Mouse (Mus musculus): ENCODE measurements around the gene Lsamp. TPM values are rescaled to one million over a fixed set of nuclear protein-coding genes. Genes with fewer than 3 reads are reported as not detected.
A peak's percentile ranks its signal among the peaks of the same experiment; 100 is the strongest.
"Not testable (repeated sequence)": the region's sequence is repeated elsewhere in the genome, so short reads cannot be mapped to it uniquely, and the experiment has no call there.

Lsamp gene
- polyA plus RNA-seq, 1 experiment from 2014 or later = 29.4 TPM

- WGBS = 90% methylated on average over 4 of the region's 4 CpGs
- H3K9ac ChIP-seq = no peak overlapping the region
- no peak overlapping the region for H3K4me3 ChIP-seq
- H3K4me1 ChIP-seq = no peaks in the 10 kb centered on the region
- no peak for ATAC-seq (ENCODE audit: low FRiP score, low read depth)
- no peaks in the 10 kb centered on the region for H3K27me3 ChIP-seq (replicated peaks)
- H3K4me2 ChIP-seq (replicated peaks) = no peak overlapping the region
- H3K9me3 ChIP-seq = no peaks in the 10 kb centered on the region
- H3K36me3 ChIP-seq = no peaks in the 10 kb centered on the region
- no peak overlapping the region for H3K27ac ChIP-seq
These were observed 565.5 kb downstream of the Lsamp start for GRCm38 (mm10) chr16:40549663-40550062.

DNA sequence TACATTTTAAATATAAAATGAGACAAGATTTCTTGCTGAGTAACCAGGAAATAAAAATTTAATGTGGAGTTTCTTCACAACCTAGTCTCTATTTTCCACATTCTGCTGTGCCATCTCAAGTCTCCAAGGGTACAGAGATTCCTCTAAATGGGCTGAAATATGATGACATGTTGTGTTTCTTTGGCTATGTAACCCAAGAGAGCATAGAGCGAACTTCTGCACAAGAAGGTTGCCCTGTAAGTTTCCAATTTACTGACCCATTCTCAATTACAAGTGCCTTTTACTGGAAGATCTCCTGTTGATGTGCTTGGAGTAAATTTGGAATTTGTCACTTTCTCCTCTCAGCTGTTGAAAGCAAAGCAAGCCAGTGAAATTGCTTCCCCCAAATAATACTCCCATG lies 571.4 kb downstream of the Lsamp start:
- no peak overlapping the region for H3K4me3 ChIP-seq
- peaks cover 4% of the 10 kb centered on the region; the same call in 1 of the 2 replicates for H3K4me1 ChIP-seq
- H3K4me2 ChIP-seq (replicated peaks) = no peak overlapping the region
- H3K36me3 ChIP-seq = no peaks in the 10 kb centered on the region
- no peak for ATAC-seq (ENCODE audit: low FRiP score, low read depth)
- no peak overlapping the region for H3K27ac ChIP-seq
- WGBS = 93% methylated on average over 1 of the region's 1 CpGs
- H3K9me3 ChIP-seq = no peaks in the 10 kb centered on the region
- H3K27me3 ChIP-seq (replicated peaks) = no peaks in the 10 kb centered on the region
- no peak overlapping the region for H3K9ac ChIP-seq

GRCm38 (mm10) chr16:40557680-40558249 lies 573.6 kb downstream of the Lsamp start:
- Histone ChIP-seq H3K4me3 (no peak overlapping the region), H3K27me3 (replicated peaks) (no peaks in the 10 kb centered on the region), H3K4me1 (peaks cover 4% of the 10 kb centered on the region; the same call in 1 of the 2 replicates), H3K36me3 (no peaks in the 10 kb centered on the region), H3K9ac (no peak overlapping the region), H3K27ac (no peak overlapping the region), H3K9me3 (no peaks in the 10 kb centered on the region), H3K4me2 (replicated peaks) (no peak overlapping the region)
- ATAC-seq (ENCODE audit: low FRiP score, low read depth) = peak; percentile 44; the same call in 1 of the 2 replicates
- 72% methylated on average over 5 of the region's 5 CpGs for WGBS

- WGBS = 79% methylated on average over 9 of the region's 9 CpGs
- H3K9ac ChIP-seq = no peak overlapping the region
- H3K9me3 ChIP-seq = no peaks in the 10 kb centered on the region
- no peaks in the 10 kb centered on the region for H3K36me3 ChIP-seq
- H3K4me1 ChIP-seq = no peaks in the 10 kb centered on the region
- no peak overlapping the region for H3K4me2 ChIP-seq (replicated peaks)
- H3K27ac ChIP-seq = no peak overlapping the region
- H3K4me3 ChIP-seq = no peak overlapping the region
- no peak for ATAC-seq (ENCODE audit: low FRiP score, low read depth)
- no peaks in the 10 kb centered on the region for H3K27me3 ChIP-seq (replicated peaks)
These were observed 583.3 kb downstream of the Lsamp start for GRCm38 (mm10) chr16:40567431-40567941.

GRCm38 (mm10) chr16:40572085-40572745 lies 588.1 kb downstream of the Lsamp start:
- Histone ChIP-seq H3K36me3 (no peaks in the 10 kb centered on the region), H3K27me3 (replicated peaks) (no peaks in the 10 kb centered on the region), H3K9ac (no peak overlapping the region), H3K27ac (no peak overlapping the region), H3K4me2 (replicated peaks) (no peak overlapping the region), H3K4me1 (no peaks in the 10 kb centered on the region), H3K4me3 (no peak overlapping the region), H3K9me3 (no peaks in the 10 kb centered on the region)
- 87% methylated on average over 12 of the region's 12 CpGs for WGBS
- no peak for ATAC-seq (ENCODE audit: low FRiP score, low read depth)

DNA sequence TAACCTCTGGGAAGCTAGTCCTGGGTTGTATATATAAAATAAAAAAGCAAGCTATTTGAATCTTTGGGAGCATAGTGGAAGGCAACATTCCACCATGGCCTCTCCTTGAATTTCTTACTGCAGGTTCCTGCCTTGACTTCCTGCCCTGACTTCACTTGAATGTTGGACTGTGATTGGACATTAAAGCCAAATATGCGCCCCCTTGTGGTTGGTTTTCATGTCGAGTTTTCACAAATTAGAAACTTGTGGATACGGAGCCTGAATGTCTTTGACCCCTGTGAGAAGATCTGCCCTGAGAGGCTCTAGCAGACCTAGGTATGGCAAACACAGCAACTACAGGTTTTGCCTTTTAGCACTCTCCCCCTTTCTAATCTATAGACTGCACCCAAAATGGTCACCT lies 597.9 kb downstream of the Lsamp start:
- no peak overlapping the region for H3K27ac ChIP-seq
- no peak overlapping the region for H3K4me2 ChIP-seq (replicated peaks)
- no peak for ATAC-seq (ENCODE audit: low FRiP score, low read depth)
- no peaks in the 10 kb centered on the region for H3K27me3 ChIP-seq (replicated peaks)
- H3K4me1 ChIP-seq = no peaks in the 10 kb centered on the region
- no peaks in the 10 kb centered on the region for H3K9me3 ChIP-seq
- H3K36me3 ChIP-seq = no peaks in the 10 kb centered on the region
- 73% methylated on average over 3 of the region's 3 CpGs for WGBS
- H3K9ac ChIP-seq = no peak overlapping the region
- no peak overlapping the region for H3K4me3 ChIP-seq

DNA sequence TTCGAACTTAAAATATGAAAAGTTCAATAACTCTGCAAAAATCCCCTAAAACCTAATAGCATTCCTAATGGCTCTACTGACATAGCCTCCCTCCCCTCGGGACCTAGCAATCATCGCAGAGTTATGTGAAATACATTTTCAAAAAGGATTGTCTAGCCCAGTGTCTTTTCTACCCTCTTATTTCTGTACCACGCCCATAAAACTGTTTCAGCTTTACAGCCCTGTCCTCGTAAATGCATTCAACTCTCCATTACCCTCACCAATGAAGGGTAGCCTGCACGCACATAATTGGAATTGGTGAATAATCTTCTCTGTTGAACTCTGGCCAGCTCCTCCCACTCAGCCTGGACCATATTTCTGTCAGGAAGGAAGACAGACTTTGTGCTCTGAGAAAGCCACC lies 609.0 kb downstream of the Lsamp start:
- Histone ChIP-seq H3K4me1 (no peaks in the 10 kb centered on the region), H3K4me2 (replicated peaks) (no peak overlapping the region), H3K27ac (no peak overlapping the region), H3K27me3 (replicated peaks) (no peaks in the 10 kb centered on the region), H3K9ac (no peak overlapping the region), H3K9me3 (no peaks in the 10 kb centered on the region), H3K4me3 (no peak overlapping the region), H3K36me3 (no peaks in the 10 kb centered on the region)
- peak; percentile 58; the same call in 1 of the 2 replicates for ATAC-seq (ENCODE audit: low FRiP score, low read depth)
- 41% methylated on average over 6 of the region's 6 CpGs for WGBS

DNA sequence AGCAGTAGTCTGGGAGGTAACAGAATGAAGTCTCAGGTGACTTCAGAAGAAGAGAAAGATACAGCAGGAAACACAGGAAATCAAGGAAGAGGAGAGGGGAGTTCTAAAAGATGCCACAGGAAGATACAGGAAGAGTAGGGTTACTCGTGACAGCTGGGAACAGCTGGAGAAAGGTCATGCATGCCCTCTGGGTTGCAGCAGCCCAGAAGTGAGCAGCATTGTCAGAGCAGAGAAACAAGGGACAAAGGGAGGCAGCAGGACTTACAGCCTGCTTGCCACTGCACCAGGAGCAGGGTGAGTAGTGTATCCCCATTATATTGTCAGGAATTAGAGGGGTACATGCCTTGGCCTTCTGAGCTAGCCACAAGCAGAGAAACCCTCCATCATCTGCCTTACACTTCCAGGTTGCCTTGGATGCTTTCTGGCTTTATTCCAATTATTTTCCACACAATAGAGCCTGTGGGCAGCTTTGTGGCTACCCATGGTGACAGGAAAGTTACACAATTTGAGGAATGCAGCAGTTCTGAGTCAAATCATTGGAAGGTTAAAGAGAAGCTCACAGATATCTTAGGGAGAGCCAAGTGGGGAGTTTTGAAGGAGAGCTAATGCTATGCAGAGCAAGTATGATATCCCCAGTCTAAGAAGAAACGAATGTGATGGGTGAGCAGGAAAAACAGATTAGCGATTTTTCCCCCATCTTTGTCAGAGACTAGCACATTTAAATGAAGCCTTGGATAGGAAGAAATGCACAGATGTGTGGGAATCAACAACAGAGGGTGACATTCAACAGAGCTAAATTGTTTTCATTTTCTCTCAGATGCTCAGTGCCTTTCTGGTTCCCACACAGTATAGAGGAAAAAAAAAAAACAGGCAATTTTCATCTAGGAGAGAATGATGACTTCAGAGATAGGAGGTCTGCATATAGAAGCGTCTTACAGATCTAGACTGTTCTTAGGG lies 617.5 kb downstream of the Lsamp start:
- Histone ChIP-seq H3K36me3 (no peaks in the 10 kb centered on the region), H3K27ac (no peak overlapping the region), H3K4me2 (replicated peaks) (no peak overlapping the region), H3K9ac (no peak overlapping the region), H3K4me1 (no peaks in the 10 kb centered on the region), H3K27me3 (replicated peaks) (no peaks in the 10 kb centered on the region), H3K4me3 (no peak overlapping the region), H3K9me3 (no peaks in the 10 kb centered on the region)
- ATAC-seq (ENCODE audit: low FRiP score, low read depth) = no peak
- 49% methylated on average over 4 of the region's 4 CpGs for WGBS

DNA sequence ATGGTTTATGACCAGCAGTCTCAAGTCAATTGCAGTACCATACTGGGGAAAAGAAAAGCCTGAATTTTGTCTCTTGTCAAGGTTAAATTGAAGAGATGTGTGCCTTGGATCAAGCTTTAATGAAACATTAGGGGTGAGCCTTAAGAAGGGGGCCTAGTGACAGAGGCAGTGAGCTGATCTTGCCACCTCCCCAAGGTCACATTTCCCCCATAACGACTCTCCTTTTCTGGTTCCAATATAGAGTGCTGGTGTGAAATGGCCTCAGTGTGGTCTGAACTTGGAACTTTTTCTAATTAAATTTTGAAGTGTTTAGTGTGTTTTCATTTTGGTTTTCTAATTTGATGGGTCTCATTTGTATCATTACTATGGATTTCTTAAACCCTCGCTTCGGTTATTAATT lies 623.3 kb downstream of the Lsamp start:
- Histone ChIP-seq H3K9me3 (no peaks in the 10 kb centered on the region), H3K4me3 (no peak overlapping the region), H3K27ac (no peak overlapping the region), H3K4me1 (no peaks in the 10 kb centered on the region), H3K4me2 (replicated peaks) (no peak overlapping the region), H3K36me3 (no peaks in the 10 kb centered on the region), H3K9ac (no peak overlapping the region), H3K27me3 (replicated peaks) (no peaks in the 10 kb centered on the region)
- ATAC-seq (ENCODE audit: low FRiP score, low read depth) = no peak
- 92% methylated on average over 3 of the region's 3 CpGs for WGBS

GRCm38 (mm10) chr16:40616697-40617096 lies 632.5 kb downstream of the Lsamp start:
- H3K4me2 ChIP-seq (replicated peaks); H3K4me1 ChIP-seq; H3K27ac ChIP-seq; H3K9me3 ChIP-seq; H3K36me3 ChIP-seq; ATAC-seq (ENCODE audit: low FRiP score, low read depth); H3K4me3 ChIP-seq; H3K27me3 ChIP-seq (replicated peaks); H3K9ac ChIP-seq: not testable (repeated sequence)
- whole genome bisulfite sequencing = 9% methylated on average over 1 of the region's 1 CpGs

DNA sequence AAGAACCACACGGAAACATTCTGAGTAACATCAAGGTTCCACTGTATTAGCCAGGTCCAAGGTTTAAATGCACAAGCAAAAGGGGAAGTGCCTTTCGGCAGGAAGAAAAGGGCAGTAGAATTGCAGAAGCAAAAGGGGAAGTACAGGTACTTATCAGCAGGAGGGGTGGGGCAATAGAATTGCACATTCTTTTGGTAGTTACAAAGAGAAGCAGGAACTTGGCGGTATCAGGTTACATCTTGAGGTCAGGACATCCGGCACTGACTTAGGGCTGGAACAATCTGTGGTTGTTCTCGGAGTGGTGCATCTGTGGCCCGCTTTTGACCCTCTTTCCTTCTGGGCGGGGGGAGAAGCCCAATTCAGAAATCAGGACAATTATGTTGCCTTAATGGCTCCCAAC lies 636.9 kb downstream of the Lsamp start:
- WGBS = 68% methylated on average over 7 of the region's 7 CpGs
- ATAC-seq (ENCODE audit: low FRiP score, low read depth); H3K4me2 ChIP-seq (replicated peaks): not testable (repeated sequence)

GRCm38 (mm10) chr16:40627159-40627558 lies 643.0 kb downstream of the Lsamp start:
- Histone ChIP-seq H3K4me2 (replicated peaks) (no peak overlapping the region), H3K9me3 (no peaks in the 10 kb centered on the region), H3K4me3 (no peak overlapping the region), H3K4me1 (no peaks in the 10 kb centered on the region), H3K27ac (no peak overlapping the region), H3K9ac (no peak overlapping the region), H3K36me3 (no peaks in the 10 kb centered on the region), H3K27me3 (replicated peaks) (no peaks in the 10 kb centered on the region)
- WGBS = 86% methylated on average over 5 of the region's 5 CpGs
- ATAC-seq (ENCODE audit: low FRiP score, low read depth) = no peak

More for the DNA sequence above, 636.9 kb downstream of the Lsamp start:
- H3K4me1 ChIP-seq; H3K9me3 ChIP-seq; H3K27me3 ChIP-seq (replicated peaks); H3K4me3 ChIP-seq; H3K36me3 ChIP-seq; H3K9ac ChIP-seq; H3K27ac ChIP-seq: not testable (repeated sequence)
